Mouse (Mus musculus): ENCODE measurements around the gene Stpg3. TPM values are rescaled to one million over a fixed set of nuclear protein-coding genes. Genes with fewer than 3 reads are reported as not detected.

Gene Stpg3
- polyA plus RNA-seq, 1 experiment, result 0.12 TPM

GRCm38 (mm10) chr2:25194006-25194405 is 20.4 kb downstream of the Stpg3 start:
- peak overlapping the region; percentile 70; the same call in 1 of the 2 replicates for H3K4me3 ChIP-seq (ENCODE audit: control insufficient read depth, insufficient read depth, low read length)
- H3K4me1 ChIP-seq (replicated peaks; ENCODE audit: control insufficient read depth, insufficient read depth, low read length), result peaks cover 35% of the 10 kb centered on the region
- WGBS, result 39% methylated on average over 5 of the region's 5 CpGs
- no peak for TF ChIP-seq CTCF (IDR thresholded peaks at IDR 0.05; ENCODE audit: borderline replicate concordance, control insufficient read depth, extremely low read depth, insufficient read depth, low read length, poor library complexity)
- no peak for TF ChIP-seq POLR2A (IDR thresholded peaks at IDR 0.05; ENCODE audit: control insufficient read depth, extremely low read depth, insufficient read depth, low read length, poor library complexity)
- H3K27me3 ChIP-seq (ENCODE audit: control insufficient read depth, insufficient read depth, low read length), result no peaks in the 10 kb centered on the region
- no peaks in the 10 kb centered on the region for H3K36me3 ChIP-seq (ENCODE audit: control insufficient read depth, insufficient read depth, low read length)
- DNase-seq, result no peak
- peak overlapping the region; percentile 92; the same call in 1 of the 2 replicates for H3K27ac ChIP-seq (ENCODE audit: control insufficient read depth, insufficient read depth, low read length)

GRCm38 (mm10) chr2:25193330-25193770 is 21.1 kb downstream of the Stpg3 start:
- no peak for TF ChIP-seq POLR2A (IDR thresholded peaks at IDR 0.05; ENCODE audit: control insufficient read depth, extremely low read depth, insufficient read depth, low read length, poor library complexity)
- TF ChIP-seq CTCF (IDR thresholded peaks at IDR 0.05; ENCODE audit: borderline replicate concordance, control insufficient read depth, extremely low read depth, insufficient read depth, low read length, poor library complexity), result peak; percentile 84
- Histone ChIP-seq H3K4me1 (replicated peaks; ENCODE audit: control insufficient read depth, insufficient read depth, low read length) (peaks cover 35% of the 10 kb centered on the region), H3K36me3 (ENCODE audit: control insufficient read depth, insufficient read depth, low read length) (no peaks in the 10 kb centered on the region), H3K27ac (ENCODE audit: control insufficient read depth, insufficient read depth, low read length) (no peak overlapping the region), H3K27me3 (ENCODE audit: control insufficient read depth, insufficient read depth, low read length) (no peaks in the 10 kb centered on the region), H3K4me3 (ENCODE audit: control insufficient read depth, insufficient read depth, low read length) (no peak overlapping the region)
- peak; percentile 82 for DNase-seq
- WGBS, result 2% methylated on average over 6 of the region's 6 CpGs

GRCm38 (mm10) chr2:25187841-25188240 is 26.6 kb downstream of the Stpg3 start:
- 88% methylated on average over 6 of the region's 6 CpGs for WGBS
- no peaks in the 10 kb centered on the region for H3K27me3 ChIP-seq (ENCODE audit: control insufficient read depth, insufficient read depth, low read length)
- no peak for DNase-seq
- no peaks in the 10 kb centered on the region for H3K36me3 ChIP-seq (ENCODE audit: control insufficient read depth, insufficient read depth, low read length)
- H3K4me3 ChIP-seq (ENCODE audit: control insufficient read depth, insufficient read depth, low read length), result no peak overlapping the region
- no peak overlapping the region for H3K27ac ChIP-seq (ENCODE audit: control insufficient read depth, insufficient read depth, low read length)
- peaks cover 16% of the 10 kb centered on the region for H3K4me1 ChIP-seq (replicated peaks; ENCODE audit: control insufficient read depth, insufficient read depth, low read length)
- TF ChIP-seq CTCF (IDR thresholded peaks at IDR 0.05; ENCODE audit: borderline replicate concordance, control insufficient read depth, extremely low read depth, insufficient read depth, low read length, poor library complexity) (no peak), POLR2A (IDR thresholded peaks at IDR 0.05; ENCODE audit: control insufficient read depth, extremely low read depth, insufficient read depth, low read length, poor library complexity) (no peak)

GRCm38 (mm10) chr2:25186575-25186930 is 27.9 kb downstream of the Stpg3 start:
- H3K27ac ChIP-seq (ENCODE audit: control insufficient read depth, insufficient read depth, low read length), result no peak overlapping the region
- no peaks in the 10 kb centered on the region for H3K27me3 ChIP-seq (ENCODE audit: control insufficient read depth, insufficient read depth, low read length)
- peaks cover 27% of the 10 kb centered on the region for H3K4me1 ChIP-seq (replicated peaks; ENCODE audit: control insufficient read depth, insufficient read depth, low read length)
- no peak for DNase-seq
- no peak for TF ChIP-seq POLR2A (IDR thresholded peaks at IDR 0.05; ENCODE audit: control insufficient read depth, extremely low read depth, insufficient read depth, low read length, poor library complexity)
- TF ChIP-seq CTCF (IDR thresholded peaks at IDR 0.05; ENCODE audit: borderline replicate concordance, control insufficient read depth, extremely low read depth, insufficient read depth, low read length, poor library complexity), result no peak
- H3K4me3 ChIP-seq (ENCODE audit: control insufficient read depth, insufficient read depth, low read length), result no peak overlapping the region
- WGBS, result 53% methylated on average over 5 of the region's 5 CpGs
- H3K36me3 ChIP-seq (ENCODE audit: control insufficient read depth, insufficient read depth, low read length), result no peaks in the 10 kb centered on the region

- no peak overlapping the region for H3K27ac ChIP-seq (ENCODE audit: control insufficient read depth, insufficient read depth, low read length)
- 3% methylated on average over 63 of the region's 64 CpGs for WGBS
Measured at GRCm38 (mm10) chr2:25185625-25186574, 28.5 kb downstream of the Stpg3 start.

GRCm38 (mm10) chr2:25184496-25184895 is 29.9 kb downstream of the Stpg3 start:
- H3K27me3 ChIP-seq (ENCODE audit: control insufficient read depth, insufficient read depth, low read length), result no peaks in the 10 kb centered on the region
- peaks cover 36% of the 10 kb centered on the region for H3K4me1 ChIP-seq (replicated peaks; ENCODE audit: control insufficient read depth, insufficient read depth, low read length)
- TF ChIP-seq CTCF (IDR thresholded peaks at IDR 0.05; ENCODE audit: borderline replicate concordance, control insufficient read depth, extremely low read depth, insufficient read depth, low read length, poor library complexity), result no peak
- TF ChIP-seq POLR2A (IDR thresholded peaks at IDR 0.05; ENCODE audit: control insufficient read depth, extremely low read depth, insufficient read depth, low read length, poor library complexity), result no peak
- no peak for DNase-seq
- H3K27ac ChIP-seq (ENCODE audit: control insufficient read depth, insufficient read depth, low read length), result no peak overlapping the region
- WGBS, result 96% methylated on average over 7 of the region's 7 CpGs
- no peak overlapping the region for H3K4me3 ChIP-seq (ENCODE audit: control insufficient read depth, insufficient read depth, low read length)
- no peaks in the 10 kb centered on the region for H3K36me3 ChIP-seq (ENCODE audit: control insufficient read depth, insufficient read depth, low read length)

More at GRCm38 (mm10) chr2:25185625-25186574, 28.5 kb downstream of the Stpg3 start:
- Histone ChIP-seq H3K36me3 (ENCODE audit: control insufficient read depth, insufficient read depth, low read length) (no peaks in the 10 kb centered on the region), H3K27me3 (ENCODE audit: control insufficient read depth, insufficient read depth, low read length) (no peaks in the 10 kb centered on the region), H3K4me3 (ENCODE audit: control insufficient read depth, insufficient read depth, low read length) (peak overlapping the region; percentile 53), H3K4me1 (replicated peaks; ENCODE audit: control insufficient read depth, insufficient read depth, low read length) (peaks cover 32% of the 10 kb centered on the region)
- peak; percentile 67 for DNase-seq
- TF ChIP-seq POLR2A (IDR thresholded peaks at IDR 0.05; ENCODE audit: control insufficient read depth, extremely low read depth, insufficient read depth, low read length, poor library complexity) (no peak), CTCF (IDR thresholded peaks at IDR 0.05; ENCODE audit: borderline replicate concordance, control insufficient read depth, extremely low read depth, insufficient read depth, low read length, poor library complexity) (0 out of 2 replicates have a peak, but pooled peaks have one; percentile 23)

Measured in thymus, adult 2 months (tissue).